Mouse (Mus musculus) limb, embryonic 13.5 days (tissue): Measurements from ENCODE around the gene Lrrc8b. TPM values are rescaled to one million over a fixed set of nuclear protein-coding genes. Genes with fewer than 3 reads are reported as not detected.
A peak's percentile ranks its signal among the peaks of the same experiment; 100 is the strongest.

Experiments
- ATAC-seq: fragments of 200-750 bp; cut with Nextera tagmentation; 2 replicates; pipeline ENCODE4 v1.8.0; 2017; ENCODE audit warnings: low read depth, moderate number of reproducible peaks, moderate TSS enrichment; ENCODE audit not compliant: low FRiP score
- H3K27ac ChIP-seq: fragments of 300-500 bp; sonication (generic); 2 replicates; pipeline ENCODE4 v1.5.1; 2015; ENCODE audit warnings: inconsistent platforms, mild to moderate bottlenecking, moderate library complexity
- H3K27me3 ChIP-seq: fragments of 300-500 bp; sonication (generic); 2 replicates; pipeline ENCODE4 v1.6.1; 2015; ENCODE audit warnings: mild to moderate bottlenecking, inconsistent platforms
- H3K36me3 ChIP-seq: fragments of 300-500 bp; sonication (generic); 2 replicates; pipeline ENCODE4 v1.6.1; 2015; ENCODE audit warnings: inconsistent platforms, mild to moderate bottlenecking, moderate library complexity
- H3K4me1 ChIP-seq: fragments of 300-500 bp; sonication (generic); 2 replicates; pipeline ENCODE4 v1.6.1; 2015; ENCODE audit warnings: inconsistent platforms
- H3K4me2 ChIP-seq: fragments of 300-500 bp; sonication (generic); replicated peaks from 2 replicates; pipeline ENCODE4 v1.6.1; 2015; ENCODE audit warnings: inconsistent platforms, mild to moderate bottlenecking, moderate library complexity
- H3K4me3 ChIP-seq: fragments of 300-500 bp; sonication (generic); 2 replicates; pipeline ENCODE4 v1.5.1; 2015; ENCODE audit warnings: moderate library complexity, mild to moderate bottlenecking, inconsistent platforms
- H3K9ac ChIP-seq: fragments of 300-500 bp; sonication (generic); 2 replicates; pipeline ENCODE4 v1.6.1; 2015; ENCODE audit warnings: mild to moderate bottlenecking, inconsistent platforms
- H3K9me3 ChIP-seq: fragments of 300-500 bp; sonication (generic); 2 replicates; pipeline ENCODE4 v1.6.1; 2016; ENCODE audit warnings: inconsistent platforms
- WGBS: fragments of 180-500 bp; shearing (Covaris S2); methylation state at CpG from one replicate; pipeline ENCODE4 v1.1.7; 2015; 5-methylcytosine and 5-hydroxymethylcytosine counted together
- polyA plus RNA-seq: library from polyadenylated mRNA; unstranded; fragments of >200 nt; fragmentation: Nextera tagmentation; extraction: Ambion mirVana; gene quantifications from 2 replicates; pipeline ENCODE4 v1.2.1, GENCODE M21; 2015

Gene Lrrc8b
- polyA plus RNA-seq, 1 experiment from 2014 or later, result 3.2 TPM

- no peaks in the 10 kb centered on the region for H3K27me3 ChIP-seq
- H3K27ac ChIP-seq, result no peak overlapping the region
- no peak overlapping the region for H3K4me3 ChIP-seq
- ATAC-seq, result no peak
- no peak overlapping the region for H3K9ac ChIP-seq
- H3K4me2 ChIP-seq, result no peak overlapping the region
- no peaks in the 10 kb centered on the region for H3K9me3 ChIP-seq
- no peaks in the 10 kb centered on the region for H3K36me3 ChIP-seq
- WGBS, result 92% methylated on average over 8 of the region's 8 CpGs
- no peaks in the 10 kb centered on the region for H3K4me1 ChIP-seq
These were observed 50.0 kb downstream of the Lrrc8b start for GRCm38 (mm10) chr5:105465550-105465949.

GRCm38 (mm10) chr5:105466471-105466902 is 50.9 kb downstream of the Lrrc8b start:
- 92% methylated on average over 7 of the region's 7 CpGs for WGBS
- Histone ChIP-seq H3K27me3 (no peaks in the 10 kb centered on the region), H3K36me3 (no peaks in the 10 kb centered on the region), H3K9ac (no peak overlapping the region), H3K4me2 (no peak overlapping the region), H3K4me3 (no peak overlapping the region), H3K4me1 (no peaks in the 10 kb centered on the region), H3K27ac (no peak overlapping the region), H3K9me3 (no peaks in the 10 kb centered on the region)
- ATAC-seq, result no peak

- no peaks in the 10 kb centered on the region for H3K36me3 ChIP-seq
- no peak overlapping the region for H3K4me3 ChIP-seq
- no peak overlapping the region for H3K27ac ChIP-seq
- no peaks in the 10 kb centered on the region for H3K9me3 ChIP-seq
- no peak for ATAC-seq
- H3K27me3 ChIP-seq, result no peaks in the 10 kb centered on the region
- no peak overlapping the region for H3K9ac ChIP-seq
- H3K4me2 ChIP-seq, result no peak overlapping the region
- H3K4me1 ChIP-seq, result no peaks in the 10 kb centered on the region
- WGBS, result 89% methylated on average over 10 of the region's 10 CpGs
These were observed 51.7 kb downstream of the Lrrc8b start for GRCm38 (mm10) chr5:105467271-105467670.

GRCm38 (mm10) chr5:105472983-105473705 is 57.6 kb downstream of the Lrrc8b start:
- ATAC-seq, result no peak
- Histone ChIP-seq H3K4me3 (no peak overlapping the region), H3K27me3 (no peaks in the 10 kb centered on the region), H3K9me3 (no peaks in the 10 kb centered on the region), H3K4me2 (no peak overlapping the region), H3K4me1 (no peaks in the 10 kb centered on the region), H3K9ac (no peak overlapping the region), H3K27ac (no peak overlapping the region), H3K36me3 (no peaks in the 10 kb centered on the region)
- WGBS, result 57% methylated on average over 5 of the region's 5 CpGs

- ATAC-seq, result no peak
- Histone ChIP-seq H3K36me3 (peaks cover 23% of the 10 kb centered on the region), H3K4me1 (no peaks in the 10 kb centered on the region), H3K4me3 (no peak overlapping the region), H3K4me2 (no peak overlapping the region), H3K9ac (no peak overlapping the region), H3K9me3 (no peaks in the 10 kb centered on the region), H3K27me3 (no peaks in the 10 kb centered on the region), H3K27ac (no peak overlapping the region)
- 82% methylated on average over 9 of the region's 9 CpGs for WGBS
These were observed 62.0 kb downstream of the Lrrc8b start for GRCm38 (mm10) chr5:105477527-105477926.

- ATAC-seq, result no peak
- H3K4me2 ChIP-seq, result no peak overlapping the region
- 84% methylated on average over 13 of the region's 13 CpGs for WGBS
These were observed 64.1 kb downstream of the Lrrc8b start for GRCm38 (mm10) chr5:105479673-105480072.

GRCm38 (mm10) chr5:105480561-105480960 is 65.0 kb downstream of the Lrrc8b start:
- Histone ChIP-seq H3K9me3 (no peaks in the 10 kb centered on the region), H3K4me3 (no peak overlapping the region), H3K36me3 (peaks cover 23% of the 10 kb centered on the region), H3K27me3 (no peaks in the 10 kb centered on the region), H3K4me1 (no peaks in the 10 kb centered on the region), H3K4me2 (no peak overlapping the region), H3K9ac (no peak overlapping the region), H3K27ac (no peak overlapping the region)
- ATAC-seq, result no peak
- WGBS, result 95% methylated on average over 17 of the region's 17 CpGs

More at GRCm38 (mm10) chr5:105479673-105480072, 64.1 kb downstream of the Lrrc8b start:
- H3K27ac ChIP-seq, result no peak overlapping the region
- no peaks in the 10 kb centered on the region for H3K9me3 ChIP-seq
- H3K36me3 ChIP-seq, result peaks cover 23% of the 10 kb centered on the region
- H3K4me1 ChIP-seq, result no peaks in the 10 kb centered on the region
- no peak overlapping the region for H3K9ac ChIP-seq
- H3K27me3 ChIP-seq, result no peaks in the 10 kb centered on the region
- H3K4me3 ChIP-seq, result no peak overlapping the region

GRCm38 (mm10) chr5:105483632-105484031 is 68.1 kb downstream of the Lrrc8b start:
- H3K9me3 ChIP-seq, result no peaks in the 10 kb centered on the region
- no peaks in the 10 kb centered on the region for H3K4me1 ChIP-seq
- 80% methylated on average over 2 of the region's 2 CpGs for WGBS

GRCm38 (mm10) chr5:105484247-105484646 is 68.7 kb downstream of the Lrrc8b start:
- Histone ChIP-seq H3K9ac (no peak overlapping the region), H3K36me3 (peaks cover 23% of the 10 kb centered on the region), H3K27ac (no peak overlapping the region), H3K4me1 (no peaks in the 10 kb centered on the region), H3K4me3 (no peak overlapping the region), H3K27me3 (no peaks in the 10 kb centered on the region), H3K4me2 (no peak overlapping the region), H3K9me3 (no peaks in the 10 kb centered on the region)
- ATAC-seq, result no peak
- WGBS, result 91% methylated on average over 6 of the region's 6 CpGs

More at GRCm38 (mm10) chr5:105483632-105484031, 68.1 kb downstream of the Lrrc8b start:
- Histone ChIP-seq H3K4me2 (no peak overlapping the region), H3K27ac (no peak overlapping the region), H3K36me3 (peaks cover 23% of the 10 kb centered on the region), H3K9ac (no peak overlapping the region), H3K4me3 (no peak overlapping the region), H3K27me3 (no peaks in the 10 kb centered on the region)
- no peak for ATAC-seq

- Histone ChIP-seq H3K4me2 (no peak overlapping the region), H3K36me3 (peaks cover 21% of the 10 kb centered on the region), H3K4me1 (no peaks in the 10 kb centered on the region), H3K9ac (no peak overlapping the region), H3K27me3 (no peaks in the 10 kb centered on the region), H3K27ac (no peak overlapping the region), H3K4me3 (no peak overlapping the region), H3K9me3 (no peaks in the 10 kb centered on the region)
- WGBS, result 93% methylated on average over 14 of the region's 14 CpGs
- no peak for ATAC-seq
These were observed 69.3 kb downstream of the Lrrc8b start for GRCm38 (mm10) chr5:105484891-105485290.

GRCm38 (mm10) chr5:105490211-105490610 is 74.6 kb downstream of the Lrrc8b start:
- H3K4me1 ChIP-seq, result peaks cover 50% of the 10 kb centered on the region
- H3K9ac ChIP-seq, result no peak overlapping the region
- 75% methylated on average over 5 of the region's 5 CpGs for WGBS
- no peak overlapping the region for H3K4me3 ChIP-seq
- peaks cover 3% of the 10 kb centered on the region; the same call in 1 of the 2 replicates for H3K27me3 ChIP-seq
- H3K36me3 ChIP-seq, result no peaks in the 10 kb centered on the region
- H3K4me2 ChIP-seq, result no peak overlapping the region
- H3K27ac ChIP-seq, result no peak overlapping the region
- ATAC-seq, result no peak
- H3K9me3 ChIP-seq, result no peaks in the 10 kb centered on the region

GRCm38 (mm10) chr5:105491389-105491788 is 75.8 kb downstream of the Lrrc8b start:
- H3K4me2 ChIP-seq, result no peak overlapping the region
- H3K4me1 ChIP-seq, result peaks cover 58% of the 10 kb centered on the region
- no peak overlapping the region for H3K27ac ChIP-seq
- H3K27me3 ChIP-seq, result peaks cover 6% of the 10 kb centered on the region
- H3K9ac ChIP-seq, result no peak overlapping the region
- ATAC-seq, result 0 out of 2 replicates have a peak, but pooled peaks have one; percentile 48
- H3K36me3 ChIP-seq, result no peaks in the 10 kb centered on the region
- H3K4me3 ChIP-seq, result no peak overlapping the region
- H3K9me3 ChIP-seq, result no peaks in the 10 kb centered on the region
- WGBS, result 55% methylated on average over 4 of the region's 4 CpGs
